Mouse (Mus musculus) MEL (cell line): Measurements from ENCODE around the gene Parp11. TPM values are rescaled to one million over a fixed set of nuclear protein-coding genes. Genes with fewer than 3 reads are reported as not detected.

Experiments used
- DNase-seq: peaks from one replicate; pipeline ENCODE4 v3.0.0; 2011; ENCODE audit warnings: low read depth, low spot score
- H3K27ac ChIP-seq: 2 replicates; pipeline ENCODE4 v1.5.1; 2012; ENCODE audit warnings: low read depth, mild to moderate bottlenecking, control low read depth, low read length, moderate library complexity; ENCODE audit not compliant: control insufficient read depth
- H3K27me3 ChIP-seq, 2 experiments: fragments of 150-350 bp in 1 of 2; sonication (generic) in 1 of 2; 2 replicates each; pipeline ENCODE4 v1.6.1; 2012; ENCODE audit warnings: low read length in 2 of 2, mild to moderate bottlenecking in 2 of 2, improper control_type of control experiment in 1 of 2, moderate library complexity in 1 of 2; ENCODE audit not compliant: insufficient read depth in 2 of 2, control insufficient read depth in 1 of 2
- H3K36me3 ChIP-seq, 2 experiments: 2 replicates each; pipeline ENCODE4 v1.6.1; 2012 to 2014; ENCODE audit warnings: low read length in 2 of 2, improper control_type of control experiment in 1 of 2, inconsistent platforms in 1 of 2, mild to moderate bottlenecking in 1 of 2; ENCODE audit not compliant: insufficient read depth in 2 of 2, control insufficient read depth in 1 of 2
- H3K4me1 ChIP-seq, 2 experiments: fragments of 150-350 bp in 1 of 2; sonication (generic) in 1 of 2; 2 replicates each; pipeline ENCODE4 v1.6.1; 2012; ENCODE audit warnings: low read length in 2 of 2, improper control_type of control experiment in 1 of 2, mild to moderate bottlenecking in 1 of 2; ENCODE audit not compliant: insufficient read depth in 2 of 2, control insufficient read depth in 1 of 2
- H3K4me3 ChIP-seq, 2 experiments: fragments of 150-350 bp in 1 of 2; sonication (generic) in 1 of 2; 2 replicates each; pipeline ENCODE4 v1.5.1; 2012; ENCODE audit warnings: low read depth in 2 of 2, low read length in 2 of 2, mild to moderate bottlenecking in 2 of 2, moderate library complexity in 2 of 2, control low read depth in 1 of 2, improper control_type of control experiment in 1 of 2; ENCODE audit not compliant: control insufficient read depth in 1 of 2, insufficient read depth in 1 of 2
- H3K79me2 ChIP-seq: 2 replicates; pipeline ENCODE4 v1.6.1; 2012; ENCODE audit warnings: mild to moderate bottlenecking, low read length, moderate library complexity; ENCODE audit not compliant: control insufficient read depth, poor library complexity, insufficient read depth
- H3K9ac ChIP-seq: 2 replicates; pipeline ENCODE4 v1.6.1; 2012; ENCODE audit warnings: low read depth, mild to moderate bottlenecking, control low read depth, low read length, moderate library complexity; ENCODE audit not compliant: control insufficient read depth, poor library complexity, severe bottlenecking
- H3K9me3 ChIP-seq: fragments of 150-350 bp; sonication (generic); replicated peaks from 2 replicates; pipeline ENCODE4 v1.6.1; 2012; ENCODE audit warnings: mild to moderate bottlenecking, low read length, improper control_type of control experiment, moderate library complexity; ENCODE audit not compliant: insufficient read depth
- CHD1 ChIP-seq: IDR thresholded peaks from 2 replicates; pipeline ENCODE4 v1.6.1; 2012; ENCODE audit warnings: low read depth, mild to moderate bottlenecking, inconsistent platforms, low read length, improper control_type of control experiment
- CHD2 ChIP-seq: IDR thresholded peaks from 2 replicates; pipeline ENCODE4 v1.6.1; 2011; ENCODE audit warnings: low read length, improper control_type of control experiment
- ELF1 ChIP-seq: IDR thresholded peaks from 2 replicates; pipeline ENCODE4 v1.6.1; 2014; ENCODE audit warnings: low read depth, mild to moderate bottlenecking, inconsistent platforms, low read length, improper control_type of control experiment, moderate library complexity
- EP300 ChIP-seq, 2 experiments: IDR thresholded peaks; 2 replicates each; pipeline ENCODE4 v1.6.1; 2011; ENCODE audit warnings: improper control_type of control experiment in 2 of 2, low read length in 2 of 2, low read depth in 1 of 2, mild to moderate bottlenecking in 1 of 2
- ETS1 ChIP-seq: IDR thresholded peaks from 2 replicates; pipeline ENCODE4 v1.6.1; 2012; ENCODE audit warnings: low read depth, mild to moderate bottlenecking, inconsistent platforms, low read length, improper control_type of control experiment, moderate library complexity
- GABPA ChIP-seq: IDR thresholded peaks from 2 replicates; pipeline ENCODE4 v1.6.1; 2012; ENCODE audit warnings: low read depth, mild to moderate bottlenecking, inconsistent platforms, low read length, improper control_type of control experiment, moderate library complexity
- GATA1 ChIP-seq: IDR thresholded peaks from 2 replicates; pipeline ENCODE4 v1.6.1; 2011; ENCODE audit warnings: low read depth, low read length, improper control_type of control experiment
- HCFC1 ChIP-seq: IDR thresholded peaks from 2 replicates; pipeline ENCODE4 v1.6.1; 2012; ENCODE audit warnings: low read depth, mild to moderate bottlenecking, inconsistent platforms, low read length, improper control_type of control experiment, moderate library complexity
- JUND ChIP-seq: IDR thresholded peaks from 2 replicates; pipeline ENCODE4 v1.6.1; 2011; ENCODE audit warnings: low read depth, mild to moderate bottlenecking, improper control_type of control experiment, low read length
- KAT2A ChIP-seq: conservative IDR thresholded peaks from 2 replicates; pipeline ENCODE4 v1.6.1; 2012; ENCODE audit warnings: low read depth, low read length, improper control_type of control experiment, inconsistent platforms
- MAFK ChIP-seq: IDR thresholded peaks from 2 replicates; pipeline ENCODE4 v1.6.1; 2011; ENCODE audit warnings: low read depth, mild to moderate bottlenecking, low read length, improper control_type of control experiment, borderline replicate concordance
- MAX ChIP-seq: IDR thresholded peaks from 2 replicates; pipeline ENCODE4 v1.6.1; 2011; ENCODE audit warnings: low read length, improper control_type of control experiment
- MAZ ChIP-seq: IDR thresholded peaks from 2 replicates; pipeline ENCODE4 v1.6.1; 2012; ENCODE audit warnings: low read depth, mild to moderate bottlenecking, inconsistent platforms, low read length, improper control_type of control experiment
- MEF2A ChIP-seq: IDR thresholded peaks from 2 replicates; pipeline ENCODE4 v1.6.1; 2014; ENCODE audit warnings: low read depth, mild to moderate bottlenecking, inconsistent platforms, low read length, improper control_type of control experiment; ENCODE audit not compliant: poor library complexity, insufficient replicate concordance, severe bottlenecking; ENCODE audit errors: extremely low read depth
- MXI1 ChIP-seq: IDR thresholded peaks from 2 replicates; pipeline ENCODE4 v1.6.1; 2011; ENCODE audit warnings: mild to moderate bottlenecking, low read depth, low read length, improper control_type of control experiment
- MYC ChIP-seq: IDR thresholded peaks from 2 replicates; pipeline ENCODE4 v1.6.1; 2011; ENCODE audit warnings: low read depth, mild to moderate bottlenecking, low read length, improper control_type of control experiment, moderate library complexity
- NRF1 ChIP-seq: IDR thresholded peaks from 2 replicates; pipeline ENCODE4 v1.6.1; 2014; ENCODE audit warnings: low read depth, mild to moderate bottlenecking, inconsistent platforms, low read length, improper control_type of control experiment, moderate library complexity; ENCODE audit not compliant: poor library complexity, insufficient read depth, severe bottlenecking
- POLR2AphosphoS2 ChIP-seq: IDR thresholded peaks from 2 replicates; pipeline ENCODE4 v1.6.1; 2011; ENCODE audit warnings: low read length, improper control_type of control experiment
- RAD21 ChIP-seq: IDR thresholded peaks from 2 replicates; pipeline ENCODE4 v1.6.1; 2011; ENCODE audit warnings: mild to moderate bottlenecking, low read depth, low read length, improper control_type of control experiment
- RCOR1 ChIP-seq: IDR thresholded peaks from 2 replicates; pipeline ENCODE4 v1.6.1; 2012; ENCODE audit warnings: low read depth, mild to moderate bottlenecking, inconsistent platforms, low read length, improper control_type of control experiment
- SMC3 ChIP-seq: IDR thresholded peaks from 2 replicates; pipeline ENCODE4 v1.6.1; 2011; ENCODE audit warnings: low read depth, low read length, improper control_type of control experiment
- TAL1 ChIP-seq: IDR thresholded peaks from 2 replicates; pipeline ENCODE4 v1.6.1; 2012; ENCODE audit warnings: mild to moderate bottlenecking, inconsistent platforms, low read length, moderate library complexity, mixed read lengths
- TBP ChIP-seq: IDR thresholded peaks from 2 replicates; pipeline ENCODE4 v1.8.0; 2011; ENCODE audit warnings: low read depth, low read length, improper control_type of control experiment
- TCF12 ChIP-seq: IDR thresholded peaks from 2 replicates; pipeline ENCODE4 v1.6.1; 2014; ENCODE audit warnings: low read depth, mild to moderate bottlenecking, inconsistent platforms, low read length, improper control_type of control experiment, moderate library complexity
- UBTF ChIP-seq: IDR thresholded peaks from 2 replicates; pipeline ENCODE4 v1.6.1; 2012; ENCODE audit warnings: low read depth, mild to moderate bottlenecking, inconsistent platforms, low read length, improper control_type of control experiment, moderate library complexity, borderline replicate concordance; ENCODE audit not compliant: insufficient read depth
- USF1 ChIP-seq: IDR thresholded peaks from 2 replicates; pipeline ENCODE4 v1.6.1; 2014; ENCODE audit warnings: low read depth, mild to moderate bottlenecking, inconsistent platforms, low read length, improper control_type of control experiment, moderate library complexity
- USF2 ChIP-seq, 2 experiments: IDR thresholded peaks; 2 replicates each; pipeline ENCODE4 v1.6.1; 2011 to 2012; ENCODE audit warnings: improper control_type of control experiment in 2 of 2, low read length in 2 of 2, borderline replicate concordance in 1 of 2, inconsistent platforms in 1 of 2, low read depth in 1 of 2, mild to moderate bottlenecking in 1 of 2; ENCODE audit not compliant: insufficient read depth in 1 of 2
- ZC3H11A ChIP-seq: IDR thresholded peaks from 2 replicates; pipeline ENCODE4 v1.6.1; 2012; ENCODE audit warnings: low read depth, mild to moderate bottlenecking, inconsistent platforms, low read length, improper control_type of control experiment
- ZKSCAN1 ChIP-seq: IDR thresholded peaks from 2 replicates; pipeline ENCODE4 v1.6.1; 2012; ENCODE audit warnings: low read depth, mild to moderate bottlenecking, inconsistent platforms, low read length, improper control_type of control experiment, moderate library complexity
- ZMIZ1 ChIP-seq: IDR thresholded peaks from 2 replicates; pipeline ENCODE4 v1.6.1; 2012; ENCODE audit warnings: low read depth, mild to moderate bottlenecking, inconsistent platforms, low read length, improper control_type of control experiment, moderate library complexity
- ZNF384 ChIP-seq: IDR thresholded peaks from 2 replicates; pipeline ENCODE4 v1.6.1; 2012; ENCODE audit warnings: low read depth, mild to moderate bottlenecking, inconsistent platforms, low read length, improper control_type of control experiment
- polyA plus RNA-seq, 2 experiments: library from polyadenylated mRNA; stranded (reverse) in 1 of 2; unstranded in 1 of 2; fragments of >175 nt in 1 of 2; fragments of >200 nt in 1 of 2; gene quantifications; 2 replicates each; pipeline versions ENCODE4 v1.2.1 to v1.2.4; 2012; ENCODE audit warnings: low replicate concordance in 2 of 2, low read depth in 1 of 2; ENCODE audit not compliant: insufficient read length in 2 of 2, insufficient read depth in 1 of 2, missing spikeins in 1 of 2
- total RNA-seq: library from RNA; depleted of rRNA; stranded (reverse); fragments of 300-350 nt; gene quantifications from 2 replicates; pipeline ENCODE4 v1.2.3, GENCODE M21; 2012

The Parp11 gene
- total and polyA plus RNA-seq, 3 experiments, result 5.9 to 8.2 TPM; not detected in 1

- Histone ChIP-seq H3K9me3 (no peaks in the 10 kb centered on the region), H3K79me2 (no peaks in the 10 kb centered on the region), H3K4me1 (peaks cover 5 to 10% of the 10 kb centered on the region in 2 experiments), H3K9ac (no peak overlapping the region), H3K27ac (no peak overlapping the region), H3K4me3 (no peak overlapping the region), H3K27me3 (no peaks in the 10 kb centered on the region), H3K36me3 (peaks cover 0 to 7% of the 10 kb centered on the region in 2 experiments; a peak in 2 of 4 replicates)
- no peak for DNase-seq
- no peak for TF ChIP-seq GABPA
- no peak for TF ChIP-seq MAFK
- TF ChIP-seq SMC3, result no peak
- TF ChIP-seq ZMIZ1, result no peak
- no peak for TF ChIP-seq GATA1
- no peak for TF ChIP-seq JUND
- no peak for TF ChIP-seq NRF1
- TF ChIP-seq CHD1, result no peak
- no peak for TF ChIP-seq POLR2AphosphoS2
- no peak for TF ChIP-seq ETS1
Measured at GRCm38 (mm10) chr6:127466749-127467310, 20.2 kb downstream of the Parp11 start.

DNA sequence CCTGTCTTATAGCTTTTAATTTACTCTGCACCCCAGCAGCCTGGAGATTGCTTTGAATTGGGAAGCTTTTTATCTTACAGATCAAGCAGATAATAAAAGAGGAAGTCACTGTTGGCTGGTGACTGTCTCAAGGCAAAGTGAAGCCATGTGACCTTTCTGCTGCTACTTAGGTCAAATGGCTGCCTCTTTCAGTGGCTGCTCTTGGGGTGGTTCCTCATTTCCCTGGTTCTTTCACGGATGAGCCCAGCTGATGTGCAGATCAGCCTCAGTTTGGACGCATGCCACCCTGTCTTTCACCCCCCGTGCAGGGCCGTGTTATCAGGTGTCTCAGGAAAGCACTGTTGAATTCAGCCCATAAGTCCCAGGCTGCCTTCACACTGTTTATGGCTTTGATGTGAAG lies 25.4 kb downstream of the Parp11 start:
- Histone ChIP-seq H3K36me3 (peaks cover 0 to 16% of the 10 kb centered on the region in 2 experiments; a peak in 2 of 4 replicates), H3K79me2 (no peaks in the 10 kb centered on the region), H3K4me1 (peaks cover 9 to 17% of the 10 kb centered on the region in 2 experiments), H3K27me3 (no peaks in the 10 kb centered on the region), H3K4me3 (no peak overlapping the region), H3K9me3 (no peaks in the 10 kb centered on the region), H3K27ac (peak overlapping the region; percentile 57), H3K9ac (no peak overlapping the region)
- peak; percentile 97 for DNase-seq
- TF ChIP-seq MAX (peak; percentile 90), CHD2 (no peak; the same call in 1 of the 2 replicates), CHD1 (no peak), TAL1 (peak; percentile 40), ELF1 (no peak), RCOR1 (peak; percentile 92), GATA1 (peak; percentile 99), USF1 (peak; percentile 94), MAZ (peak; percentile 88), HCFC1 (peak; percentile 64), JUND (peak; percentile 72; the same call in 1 of the 2 replicates), ZNF384 (0 out of 2 replicates have a peak, but pooled peaks have one; percentile 36), MYC (peak; percentile 91), ZKSCAN1 (no peak), KAT2A (peak; percentile 47), MEF2A (no peak), UBTF (no peak), EP300 (IDR thresholded peaks at IDR 0.05; ENCODE audit: low read depth in 1 of 2, low read length in 2 of 2) (peak; percentile 83 to 98), TBP (no peak), ZC3H11A (no peak; the same call in 1 of the 2 replicates), ETS1 (peak; percentile 99), TCF12 (peak; percentile 84), MXI1 (peak; percentile 87), RAD21 (no peak), USF2 (IDR thresholded peaks at IDR 0.05; ENCODE audit: borderline replicate concordance in 1 of 2, insufficient read depth in 1 of 2, low read depth in 1 of 2, low read length in 2 of 2) (peak in 1 of 2 experiments; percentile 74; a peak in 2 of 4 replicates)
